Mouse (Mus musculus) layer of hippocampus, adult 2 months (tissue): Measurements from ENCODE around the gene Herc6. TPM values are rescaled to one million over a fixed set of nuclear protein-coding genes. Genes with fewer than 3 reads are reported as not detected.
A peak's percentile ranks its signal among the peaks of the same experiment; 100 is the strongest.

Experiments used
- DNase-seq, 2 experiments: peaks; one replicate each; pipeline ENCODE4 v3.0.0; 2022; ENCODE audit warnings: low spot score in 2 of 2
- H3K27ac ChIP-seq: fragments of 200-600 bp; 2 replicates; pipeline ENCODE4 v1.8.1; 2022
- H3K4me3 ChIP-seq: fragments of 200-600 bp; 2 replicates; pipeline ENCODE4 v1.8.1; 2022; ENCODE audit warnings: mild to moderate bottlenecking
- CTCF ChIP-seq: fragments of 200-600 bp; conservative IDR thresholded peaks from 2 replicates; pipeline ENCODE4 v1.8.1; 2022; ENCODE audit warnings: antibody characterized with exemption, mild to moderate bottlenecking, moderate library complexity
- total RNA-seq, 2 experiments: library from RNA; stranded (reverse); gene quantifications; 2 replicates each; pipeline ENCODE4 v1.2.3; 2021

The Herc6 gene
- total RNA-seq, 2 experiments from 2014 or later, result 5.5 TPM

- no peak for TF ChIP-seq CTCF
- H3K27ac ChIP-seq, result no peak overlapping the region
- DNase-seq, result no peak
- H3K4me3 ChIP-seq, result no peak overlapping the region
These were observed 35.0 kb downstream of the Herc6 start for GRCm38 (mm10) chr6:57615788-57616187.

- no peak overlapping the region for H3K27ac ChIP-seq
- no peak for TF ChIP-seq CTCF
- H3K4me3 ChIP-seq, result no peak overlapping the region
- no peak for DNase-seq
These were observed 58.7 kb downstream of the Herc6 start for GRCm38 (mm10) chr6:57639531-57639930.

- no peak overlapping the region for H3K27ac ChIP-seq
- no peak for TF ChIP-seq CTCF
These were observed 61.0 kb downstream of the Herc6 start for GRCm38 (mm10) chr6:57641789-57642188.

GRCm38 (mm10) chr6:57647256-57647655, 66.5 kb downstream of the Herc6 start:
- H3K27ac ChIP-seq, result no peak overlapping the region
- no peak overlapping the region for H3K4me3 ChIP-seq
- DNase-seq, result no peak
- TF ChIP-seq CTCF, result no peak

More at GRCm38 (mm10) chr6:57641789-57642188, 61.0 kb downstream of the Herc6 start:
- DNase-seq, result peak; percentile 29 to 38
- H3K4me3 ChIP-seq, result no peak overlapping the region

GRCm38 (mm10) chr6:57661295-57661694, 80.5 kb downstream of the Herc6 start:
- H3K27ac ChIP-seq, result no peak overlapping the region
- no peak for TF ChIP-seq CTCF
- H3K4me3 ChIP-seq, result no peak overlapping the region
- DNase-seq, result no peak

GRCm38 (mm10) chr6:57684156-57684555, 103.4 kb downstream of the Herc6 start:
- no peak for DNase-seq
- TF ChIP-seq CTCF, result no peak
- no peak overlapping the region for H3K27ac ChIP-seq

GRCm38 (mm10) chr6:57691467-57692261, 110.9 kb downstream of the Herc6 start, which contains the start of gene Pyurf:
Gene Pyurf, minus strand, starts transcription at chr6:57692078.
- peak; percentile 41 for TF ChIP-seq CTCF
- DNase-seq, result peak; percentile 78 to 80
- Histone ChIP-seq H3K27ac (peak within 1 kb of the TSS; percentile 94), H3K4me3 (peak within 1 kb of the TSS; percentile 99)

More at GRCm38 (mm10) chr6:57684156-57684555, 103.4 kb downstream of the Herc6 start:
- no peak overlapping the region for H3K4me3 ChIP-seq

GRCm38 (mm10) chr6:57693116-57693515, 112.3 kb downstream of the Herc6 start:
- no peak for TF ChIP-seq CTCF
- no peak for DNase-seq
- H3K27ac ChIP-seq, result no peak overlapping the region
- no peak overlapping the region for H3K4me3 ChIP-seq

- H3K4me3 ChIP-seq, result peak overlapping the region; percentile 89
- H3K27ac ChIP-seq, result peak overlapping the region; percentile 100
- DNase-seq, result no peak
- TF ChIP-seq CTCF, result no peak
These were observed 120.9 kb downstream of the Herc6 start for GRCm38 (mm10) chr6:57701686-57702085.

GRCm38 (mm10) chr6:57702376-57702742, 121.6 kb downstream of the Herc6 start, which contains the start of gene Lancl2:
Gene Lancl2, plus strand, starts transcription at chr6:57702540.
- peak within 1 kb of the TSS; percentile 89 for H3K4me3 ChIP-seq
- TF ChIP-seq CTCF, result peak; percentile 41
- peak; percentile 17 to 51 for DNase-seq
- peak within 1 kb of the TSS; percentile 100 for H3K27ac ChIP-seq

GRCm38 (mm10) chr6:57702743-57703499, 122.1 kb downstream of the Herc6 start:
- peak overlapping the region; percentile 89 for H3K4me3 ChIP-seq
- TF ChIP-seq CTCF, result no peak
- H3K27ac ChIP-seq, result peak overlapping the region; percentile 100
- peak; percentile 94 for DNase-seq

- no peak for DNase-seq
- H3K27ac ChIP-seq, result peak overlapping the region; percentile 100
- TF ChIP-seq CTCF, result no peak
- H3K4me3 ChIP-seq, result peak overlapping the region; percentile 89
These were observed 122.9 kb downstream of the Herc6 start for GRCm38 (mm10) chr6:57703703-57704102.

- Histone ChIP-seq H3K27ac (no peak overlapping the region), H3K4me3 (no peak overlapping the region)
- no peak for DNase-seq
- TF ChIP-seq CTCF, result no peak
These were observed 125.9 kb downstream of the Herc6 start for GRCm38 (mm10) chr6:57706721-57707120.
